7 mouse cellular contexts compared by ENCODE assay signal in the genomic region with DNA sequence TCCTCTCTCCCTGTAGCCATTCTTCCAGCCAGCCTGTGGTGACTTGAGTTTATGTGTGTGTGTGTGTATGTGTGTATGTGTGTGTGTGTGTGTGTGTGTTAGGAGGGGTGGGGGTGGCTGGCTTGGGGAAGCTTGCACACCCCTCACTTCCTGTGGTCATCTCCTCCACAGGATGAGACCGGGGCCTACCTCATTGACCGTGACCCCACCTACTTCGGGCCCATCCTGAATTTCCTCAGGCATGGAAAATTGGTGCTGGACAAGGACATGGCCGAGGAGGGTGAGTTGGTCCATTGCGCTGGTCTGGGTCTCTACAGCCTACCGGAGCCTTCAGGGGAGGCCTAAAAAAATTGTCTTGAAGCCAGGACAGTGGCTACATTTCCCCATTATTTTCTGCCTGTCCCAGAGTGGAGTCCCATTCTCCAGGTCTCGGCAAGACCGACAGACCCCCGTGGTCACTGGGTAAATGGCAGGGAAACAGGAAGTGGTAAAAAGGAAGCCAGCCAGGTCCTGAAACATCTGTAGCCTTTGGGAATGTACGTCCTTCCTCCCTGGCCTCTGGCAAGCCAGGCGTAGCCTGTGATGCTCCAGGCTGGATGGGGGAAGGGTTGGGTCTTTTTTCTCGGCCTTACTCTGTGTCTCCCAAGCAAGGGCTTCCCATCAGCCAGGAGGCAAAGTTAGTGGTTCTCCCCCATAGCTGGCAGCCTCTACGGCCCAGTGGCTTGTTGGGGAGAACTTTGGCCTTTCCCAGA. TPM values are rescaled to one million over a fixed set of nuclear protein-coding genes. Genes with fewer than 3 reads are reported as not detected.
A peak's percentile ranks its signal among the peaks of the same experiment; 100 is the strongest.
DNase-seq lines count a peak whose midpoint lies in the region; ATAC-seq lines count a peak whose summit lies in the region.

No protein-coding gene starts in this region.

- DNase-seq in neural tube, embryonic 11.5 days (ENCODE audit: low spot score), result no peak
- no peak for DNase-seq in neural tube, embryonic 10.5 days (ENCODE audit: extremely low spot score, low spot score)
- no peak for DNase-seq in limb, embryonic 10.5 days (ENCODE audit: low spot score)
- DNase-seq in right cerebral cortex, postnatal 10 days (ENCODE audit: low spot score in 2 of 2), result no peak
- DNase-seq in layer of hippocampus, adult 9-11 months, result no peak

- H3K4me3 ChIP-seq in neural tube, embryonic 11.5 days (ENCODE audit: low read depth, low read length), result no peak overlapping the region
- peak overlapping the region; percentile 68 for H3K4me3 ChIP-seq in heart, embryonic 15.5 days
- peak overlapping the region; percentile 91 for H3K4me3 ChIP-seq in limb, embryonic 10.5 days

- H3K4me2 ChIP-seq in neural tube, embryonic 11.5 days (ENCODE audit: low read depth), result peak overlapping the region; percentile 2; the same call in 1 of the 2 replicates
- peak overlapping the region; percentile 86 for H3K4me2 ChIP-seq in heart, embryonic 15.5 days

- H3K36me3 ChIP-seq in neural tube, embryonic 11.5 days (ENCODE audit: control insufficient read depth, insufficient read depth, low read length), result 0 out of 2 replicates have a peak, but pooled peaks cover 3% of the 10 kb centered on the region
- H3K36me3 ChIP-seq in heart, embryonic 15.5 days, result peaks cover 6% of the 10 kb centered on the region
- H3K36me3 ChIP-seq in limb, embryonic 10.5 days, result peaks cover 38% of the 10 kb centered on the region

- no peaks in the 10 kb centered on the region for H3K27me3 ChIP-seq in neural tube, embryonic 11.5 days (ENCODE audit: control insufficient read depth, insufficient read depth, low read length)
- peaks cover 13% of the 10 kb centered on the region; the same call in 1 of the 2 replicates for H3K27me3 ChIP-seq in heart, embryonic 15.5 days
- H3K27me3 ChIP-seq in limb, embryonic 10.5 days (ENCODE audit: low read depth, poor library complexity, severe bottlenecking), result peaks cover 2% of the 10 kb centered on the region; the same call in 1 of the 2 replicates

- ATAC-seq in neural tube, embryonic 11.5 days (ENCODE audit: insufficient read depth, low FRiP score, low TSS enrichment), result no peak
- ATAC-seq in heart, embryonic 15.5 days (replicated peaks; ENCODE audit: insufficient number of reproducible peaks, insufficient read depth, low FRiP score, low read depth), result no peak
- no peak for ATAC-seq in megakaryocyte-erythroid progenitor cell, adult 5-6 weeks (replicated peaks; ENCODE audit: low FRiP score, low TSS enrichment, poor library complexity, severe bottlenecking)

- H3K4me1 ChIP-seq in neural tube, embryonic 11.5 days (ENCODE audit: control insufficient read depth, insufficient read depth, low read length), result peaks cover 12% of the 10 kb centered on the region
- peaks cover 19% of the 10 kb centered on the region for H3K4me1 ChIP-seq in heart, embryonic 15.5 days (replicated peaks)
- H3K4me1 ChIP-seq in limb, embryonic 10.5 days, result peaks cover 38% of the 10 kb centered on the region

- H3K9me3 ChIP-seq in neural tube, embryonic 11.5 days (ENCODE audit: control insufficient read depth, low read length), result no peaks in the 10 kb centered on the region
- no peaks in the 10 kb centered on the region for H3K9me3 ChIP-seq in heart, embryonic 15.5 days (replicated peaks)
- no peaks in the 10 kb centered on the region for H3K9me3 ChIP-seq in limb, embryonic 10.5 days (replicated peaks)

- H3K9ac ChIP-seq in neural tube, embryonic 11.5 days (ENCODE audit: low read length), result no peak overlapping the region
- no peak overlapping the region for H3K9ac ChIP-seq in heart, embryonic 15.5 days

- peak overlapping the region; percentile 39; the same call in 1 of the 2 replicates for H3K27ac ChIP-seq in neural tube, embryonic 11.5 days (ENCODE audit: low read depth, low read length)
- peak overlapping the region; percentile 62 for H3K27ac ChIP-seq in heart, embryonic 15.5 days
- H3K27ac ChIP-seq in limb, embryonic 10.5 days, result peak overlapping the region; percentile 25; the same call in 1 of the 2 replicates

- 83% methylated on average over 13 of the region's 13 CpGs for WGBS in neural tube, embryonic 11.5 days
- WGBS in heart, embryonic 15.5 days, result 76% methylated on average over 13 of the region's 13 CpGs
- WGBS in limb, embryonic 10.5 days, result 83% methylated on average over 13 of the region's 13 CpGs

RNA-seq across cellular contexts. Expression of a gene that starts 1.7 kb away (rescaled TPM):
- 74.6 and 78.1 TPM in 2 replicates for polyA plus RNA-seq in neural tube, embryonic 11.5 days (2014; fragmentation: Nextera tagmentation; extraction: Ambion mirVana)
- 19.1 and 28.5 TPM in 2 replicates for polyA plus RNA-seq in heart, embryonic 15.5 days (2015; fragmentation: Nextera tagmentation; extraction: Ambion mirVana)
- 42.8 and 49.9 TPM in 2 replicates for polyA plus RNA-seq in limb, embryonic 10.5 days (2016; fragmentation: Nextera tagmentation; extraction: Ambion mirVana)
- total RNA-seq in megakaryocyte-erythroid progenitor cell, adult 5-6 weeks (2014; fragmentation: Nextera tagmentation), result 0.82 TPM in 1 of 2 replicates, not detected in the other
- total RNA-seq in megakaryocyte-erythroid progenitor cell, adult 5-6 weeks (2017), result 2.2 TPM in 1 of 2 replicates, not detected in the other

RNA-seq across cellular contexts. Expression of a gene that starts 23.8 kb away (rescaled TPM):
- 1.9 and 2.5 TPM in 2 replicates for polyA plus RNA-seq in neural tube, embryonic 11.5 days (2014; fragmentation: Nextera tagmentation; extraction: Ambion mirVana)
- polyA plus RNA-seq in heart, embryonic 15.5 days (2015; fragmentation: Nextera tagmentation; extraction: Ambion mirVana), result 1.3 and 1.5 TPM in 2 replicates
- polyA plus RNA-seq in limb, embryonic 10.5 days (2016; fragmentation: Nextera tagmentation; extraction: Ambion mirVana), result 1.1 and 2.1 TPM in 2 replicates
- total RNA-seq in megakaryocyte-erythroid progenitor cell, adult 5-6 weeks (2014; fragmentation: Nextera tagmentation), result 18.7 and 23.2 TPM in 2 replicates
- total RNA-seq in megakaryocyte-erythroid progenitor cell, adult 5-6 weeks (2017), result 37.0 and 41.1 TPM in 2 replicates

RNA-seq across cellular contexts. Expression of a gene that starts 24.3 kb away (rescaled TPM):
- polyA plus RNA-seq in neural tube, embryonic 11.5 days (2014; fragmentation: Nextera tagmentation; extraction: Ambion mirVana), result 7.5 and 7.8 TPM in 2 replicates
- 22.6 and 38.7 TPM in 2 replicates for polyA plus RNA-seq in heart, embryonic 15.5 days (2015; fragmentation: Nextera tagmentation; extraction: Ambion mirVana)
- 8.1 and 8.5 TPM in 2 replicates for polyA plus RNA-seq in limb, embryonic 10.5 days (2016; fragmentation: Nextera tagmentation; extraction: Ambion mirVana)
- 6.4 and 10.2 TPM in 2 replicates for total RNA-seq in megakaryocyte-erythroid progenitor cell, adult 5-6 weeks (2014; fragmentation: Nextera tagmentation)
- total RNA-seq in megakaryocyte-erythroid progenitor cell, adult 5-6 weeks (2017), result 0.80 and 2.1 TPM in 2 replicates

RNA-seq across cellular contexts. Expression of a gene that starts 34.3 kb away (rescaled TPM):
- not detected in 2 replicates for polyA plus RNA-seq in neural tube, embryonic 11.5 days (2014; fragmentation: Nextera tagmentation; extraction: Ambion mirVana)
- polyA plus RNA-seq in heart, embryonic 15.5 days (2015; fragmentation: Nextera tagmentation; extraction: Ambion mirVana), result not detected in 2 replicates
- not detected in 2 replicates for polyA plus RNA-seq in limb, embryonic 10.5 days (2016; fragmentation: Nextera tagmentation; extraction: Ambion mirVana)
- total RNA-seq in megakaryocyte-erythroid progenitor cell, adult 5-6 weeks (2014; fragmentation: Nextera tagmentation), result not detected in 2 replicates
- total RNA-seq in megakaryocyte-erythroid progenitor cell, adult 5-6 weeks (2017), result not detected in 2 replicates

RNA-seq across cellular contexts. Expression of a gene that starts 38.4 kb away (rescaled TPM):
- polyA plus RNA-seq in neural tube, embryonic 11.5 days (2014; fragmentation: Nextera tagmentation; extraction: Ambion mirVana), result not detected in 2 replicates
- 0.21 and 0.60 TPM in 2 replicates for polyA plus RNA-seq in heart, embryonic 15.5 days (2015; fragmentation: Nextera tagmentation; extraction: Ambion mirVana)
- polyA plus RNA-seq in limb, embryonic 10.5 days (2016; fragmentation: Nextera tagmentation; extraction: Ambion mirVana), result 0.06 TPM in 1 of 2 replicates, not detected in the other
- total RNA-seq in megakaryocyte-erythroid progenitor cell, adult 5-6 weeks (2014; fragmentation: Nextera tagmentation), result 0.96 TPM in 1 of 2 replicates, not detected in the other
- 0.46 TPM in 1 of 2 replicates, not detected in the other for total RNA-seq in megakaryocyte-erythroid progenitor cell, adult 5-6 weeks (2017)
